Mouse (Mus musculus): ENCODE measurements at regions not wholly inside any gene's neighbourhood (a gene's known extent, or its start where the extent isn't known, plus 50 kb on each side); places are given as distances from the start of the nearest gene placed in this dataset.

DNA sequence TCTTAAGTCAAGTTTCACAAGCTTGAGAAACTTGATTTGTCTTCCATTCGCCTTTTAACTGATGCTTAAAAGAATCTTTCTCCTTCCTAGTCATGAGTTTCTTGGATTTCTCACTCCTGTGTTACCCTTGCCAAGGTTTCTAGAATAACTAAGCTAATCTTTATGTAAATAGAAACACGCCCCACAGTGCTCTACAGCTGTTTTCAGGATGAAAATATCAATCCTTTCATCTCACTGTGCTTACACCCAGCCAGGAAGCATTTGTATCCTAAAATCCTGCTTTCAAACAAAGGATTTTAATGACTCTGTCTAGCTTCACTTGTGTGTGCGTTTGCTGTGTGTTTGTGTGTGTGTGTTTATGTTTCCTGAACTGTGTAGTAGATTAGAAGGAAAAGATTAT lies 119.5 kb upstream of the Hcn1 start:
- H3K9ac ChIP-seq = no peak overlapping the region
- no peaks in the 10 kb centered on the region for H3K4me1 ChIP-seq
- H3K27me3 ChIP-seq = no peaks in the 10 kb centered on the region
- H3K36me3 ChIP-seq = no peaks in the 10 kb centered on the region
- 60% methylated on average over 3 of the region's 3 CpGs for WGBS
- no peak overlapping the region for H3K27ac ChIP-seq
- H3K4me2 ChIP-seq = no peak overlapping the region
- H3K4me3 ChIP-seq (replicated peaks) = no peak overlapping the region
- no peaks in the 10 kb centered on the region for H3K9me3 ChIP-seq (replicated peaks)
- no peak for ATAC-seq (replicated peaks; ENCODE audit: low FRiP score)

DNA sequence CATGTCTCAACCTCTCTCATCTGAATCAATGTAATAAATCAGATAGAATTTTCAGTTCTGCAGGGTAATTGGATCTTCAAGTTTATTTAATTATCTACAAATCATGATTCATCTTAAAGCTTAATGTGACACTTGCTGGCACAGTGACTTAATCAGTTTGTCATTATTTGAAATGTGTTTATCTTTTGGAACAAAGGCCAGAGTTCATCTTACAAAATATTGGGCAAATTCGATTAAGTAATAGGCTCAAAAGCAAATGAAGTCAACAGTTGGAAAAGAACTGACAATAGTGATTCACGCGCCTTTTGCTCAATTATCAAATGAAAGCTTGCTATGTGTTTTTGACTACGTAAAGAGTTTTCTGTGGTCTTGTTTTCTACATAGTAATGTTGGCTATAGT lies 93.4 kb upstream of the Hcn1 start:
- no peak overlapping the region for H3K27ac ChIP-seq
- WGBS = 80% methylated on average over 4 of the region's 4 CpGs
- no peak for ATAC-seq (replicated peaks; ENCODE audit: low FRiP score)
- H3K4me3 ChIP-seq (replicated peaks) = no peak overlapping the region
- H3K9me3 ChIP-seq (replicated peaks) = no peaks in the 10 kb centered on the region
- no peak overlapping the region for H3K9ac ChIP-seq
- no peaks in the 10 kb centered on the region for H3K4me1 ChIP-seq
- H3K4me2 ChIP-seq = no peak overlapping the region
- no peaks in the 10 kb centered on the region for H3K36me3 ChIP-seq
- H3K27me3 ChIP-seq = no peaks in the 10 kb centered on the region

DNA sequence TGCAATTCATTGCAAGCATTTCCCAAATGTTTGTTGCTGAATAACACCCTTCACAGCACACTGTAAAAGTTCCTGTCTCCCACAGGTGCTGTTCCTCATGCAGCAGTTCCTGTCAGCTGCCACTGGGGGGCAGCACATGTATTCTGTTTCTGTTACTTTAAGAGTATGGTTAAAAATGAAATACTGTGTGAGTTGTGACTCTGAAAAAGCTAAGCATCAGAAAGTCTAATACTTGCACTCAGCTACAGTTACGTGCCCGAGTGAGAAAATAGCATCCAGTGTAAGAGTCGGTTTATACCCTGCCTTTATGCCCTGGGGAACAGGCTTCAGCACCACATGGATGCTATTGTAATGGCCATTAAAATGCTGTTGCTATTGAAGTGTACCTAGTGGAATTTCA lies 52.0 kb upstream of the Hcn1 start:
- no peaks in the 10 kb centered on the region for H3K27me3 ChIP-seq

More for the DNA sequence above, 52.0 kb upstream of the Hcn1 start:
- Histone ChIP-seq H3K4me1 (no peaks in the 10 kb centered on the region), H3K9me3 (replicated peaks) (no peaks in the 10 kb centered on the region), H3K4me3 (replicated peaks) (no peak overlapping the region), H3K27ac (no peak overlapping the region), H3K9ac (no peak overlapping the region), H3K4me2 (no peak overlapping the region), H3K36me3 (no peaks in the 10 kb centered on the region)
- WGBS = 47% methylated on average over 3 of the region's 3 CpGs
- ATAC-seq (replicated peaks; ENCODE audit: low FRiP score) = no peak
